Mouse (Mus musculus) forebrain, embryonic 11.5 days (tissue): ENCODE results near the gene B4galt1. TPM values are rescaled to one million over a fixed set of nuclear protein-coding genes. Genes with fewer than 3 reads are reported as not detected.

Source experiments
- ATAC-seq: fragments of 200-750 bp; cut with Nextera tagmentation; replicated peaks from 2 replicates; pipeline ENCODE4 v1.8.0; 2017; ENCODE audit warnings: moderate TSS enrichment; ENCODE audit not compliant: low FRiP score
- DNase-seq: peaks from one replicate; pipeline ENCODE4 v3.0.0-alpha.2; 2017; ENCODE audit warnings: low spot score
- H3K27ac ChIP-seq: fragments of 300-500 bp; sonication (generic); 2 replicates; pipeline ENCODE4 v1.5.1; 2014; ENCODE audit warnings: low read depth, low read length
- H3K27me3 ChIP-seq: fragments of 300-500 bp; sonication (generic); 2 replicates; pipeline ENCODE4 v1.6.1; 2014; ENCODE audit warnings: mild to moderate bottlenecking, low read length, mixed read lengths; ENCODE audit not compliant: control insufficient read depth, insufficient read depth
- H3K36me3 ChIP-seq: fragments of 300-500 bp; sonication (generic); 2 replicates; pipeline ENCODE4 v1.6.1; 2014; ENCODE audit warnings: mild to moderate bottlenecking, low read length, moderate library complexity, mixed read lengths; ENCODE audit not compliant: control insufficient read depth, insufficient read depth
- H3K4me1 ChIP-seq: fragments of 300-500 bp; sonication (generic); replicated peaks from 2 replicates; pipeline ENCODE4 v1.6.1; 2014; ENCODE audit warnings: low read length, mixed read lengths; ENCODE audit not compliant: control insufficient read depth, insufficient read depth
- H3K4me2 ChIP-seq: fragments of 300-500 bp; sonication (generic); 2 replicates; pipeline ENCODE4 v1.6.1; 2014; ENCODE audit warnings: low read depth, mild to moderate bottlenecking, low read length, moderate library complexity, mixed read lengths; ENCODE audit not compliant: severe bottlenecking
- H3K4me3 ChIP-seq: fragments of 300-500 bp; sonication (generic); 2 replicates; pipeline ENCODE4 v1.5.1; 2014; ENCODE audit warnings: low read depth, low read length
- H3K9ac ChIP-seq: fragments of 300-500 bp; sonication (generic); 2 replicates; pipeline ENCODE4 v1.6.1; 2014; ENCODE audit warnings: low read length
- H3K9me3 ChIP-seq: fragments of 300-500 bp; sonication (generic); 2 replicates; pipeline ENCODE4 v1.6.1; 2016; ENCODE audit warnings: low read length, mixed read lengths; ENCODE audit not compliant: control insufficient read depth
- WGBS: fragments of 180-500 bp; shearing (Covaris S2); extraction: QIAGEN DNeasy Blood & Tissue Kit; methylation state at CpG from one replicate; pipeline ENCODE4 v1.1.7; 2014; 5-methylcytosine and 5-hydroxymethylcytosine counted together
- polyA plus RNA-seq: library from polyadenylated mRNA; unstranded; fragments of >200 nt; fragmentation: Nextera tagmentation; extraction: Ambion mirVana; gene quantifications from 2 replicates; pipeline ENCODE4 v1.2.1, GENCODE M21; 2014

The B4galt1 gene
- polyA plus RNA-seq: 19.3 and 20.3 TPM in 2 replicates

- no peaks in the 10 kb centered on the region for H3K27me3 ChIP-seq
- H3K9ac ChIP-seq: peak within 1 kb of the TSS; percentile 76
- H3K4me2 ChIP-seq: peak within 1 kb of the TSS; percentile 67
- peaks cover 3% of the 10 kb centered on the region; the same call in 1 of the 2 replicates for H3K4me1 ChIP-seq
- peak within 1 kb of the TSS; percentile 68 for H3K4me3 ChIP-seq
- peak within 1 kb of the TSS; percentile 77 for H3K27ac ChIP-seq
- WGBS: under 1% methylated on average over 83 of the region's 83 CpGs
- no peaks in the 10 kb centered on the region for H3K9me3 ChIP-seq
- DNase-seq (peak; percentile 100), ATAC-seq (peak; percentile 95)
- no peaks in the 10 kb centered on the region for H3K36me3 ChIP-seq
Observed at GRCm38 (mm10) chr4:40853565-40854386, at the start of gene B4galt1. TSS of gene B4galt1 (minus strand) at chr4:40854005.

- no peak for DNase-seq
- Histone ChIP-seq H3K27me3 (no peaks in the 10 kb centered on the region), H3K4me1 (no peaks in the 10 kb centered on the region), H3K27ac (no peak overlapping the region), H3K4me3 (no peak overlapping the region), H3K4me2 (no peak overlapping the region), H3K9me3 (no peaks in the 10 kb centered on the region), H3K9ac (no peak overlapping the region), H3K36me3 (no peaks in the 10 kb centered on the region)
- no peak for ATAC-seq
- 81% methylated on average over 4 of the region's 4 CpGs for WGBS
Observed at GRCm38 (mm10) chr4:40900612-40901011, 46.8 kb upstream of the B4galt1 start.

GRCm38 (mm10) chr4:40900071-40900470 is 46.3 kb upstream of the B4galt1 start:
- Histone ChIP-seq H3K36me3 (no peaks in the 10 kb centered on the region), H3K4me2 (no peak overlapping the region), H3K4me1 (no peaks in the 10 kb centered on the region), H3K9ac (no peak overlapping the region), H3K9me3 (no peaks in the 10 kb centered on the region), H3K27ac (no peak overlapping the region), H3K27me3 (no peaks in the 10 kb centered on the region), H3K4me3 (no peak overlapping the region)
- DNase-seq: no peak
- 91% methylated on average over 3 of the region's 3 CpGs for WGBS
- ATAC-seq: no peak

GRCm38 (mm10) chr4:40899264-40899663 is 45.5 kb upstream of the B4galt1 start:
- no peak for DNase-seq
- no peak overlapping the region for H3K27ac ChIP-seq
- WGBS: 62% methylated on average over 2 of the region's 2 CpGs
- no peak overlapping the region for H3K4me3 ChIP-seq
- H3K4me1 ChIP-seq: no peaks in the 10 kb centered on the region
- H3K9ac ChIP-seq: no peak overlapping the region
- H3K4me2 ChIP-seq: no peak overlapping the region
- no peaks in the 10 kb centered on the region for H3K36me3 ChIP-seq
- no peaks in the 10 kb centered on the region for H3K27me3 ChIP-seq
- H3K9me3 ChIP-seq: no peaks in the 10 kb centered on the region
- ATAC-seq: no peak

GRCm38 (mm10) chr4:40898476-40899044 is 44.8 kb upstream of the B4galt1 start:
- Histone ChIP-seq H3K4me2 (no peak overlapping the region), H3K9me3 (no peaks in the 10 kb centered on the region), H3K4me1 (no peaks in the 10 kb centered on the region), H3K4me3 (no peak overlapping the region), H3K36me3 (no peaks in the 10 kb centered on the region), H3K27me3 (no peaks in the 10 kb centered on the region), H3K27ac (no peak overlapping the region), H3K9ac (no peak overlapping the region)
- ATAC-seq (no peak), DNase-seq (no peak)
- WGBS: 81% methylated on average over 6 of the region's 6 CpGs

- Histone ChIP-seq H3K27me3 (no peaks in the 10 kb centered on the region), H3K4me1 (no peaks in the 10 kb centered on the region), H3K9me3 (no peaks in the 10 kb centered on the region), H3K4me2 (no peak overlapping the region), H3K4me3 (no peak overlapping the region), H3K9ac (no peak overlapping the region), H3K27ac (no peak overlapping the region), H3K36me3 (no peaks in the 10 kb centered on the region)
- WGBS: 91% methylated on average over 2 of the region's 2 CpGs
- ATAC-seq (no peak), DNase-seq (no peak)
Observed at GRCm38 (mm10) chr4:40895646-40896045, 41.8 kb upstream of the B4galt1 start.

- no peak for ATAC-seq
- no peak overlapping the region for H3K4me3 ChIP-seq
- no peak overlapping the region for H3K9ac ChIP-seq
- DNase-seq: no peak
- no peak overlapping the region for H3K27ac ChIP-seq
- H3K9me3 ChIP-seq: no peaks in the 10 kb centered on the region
- no peaks in the 10 kb centered on the region for H3K36me3 ChIP-seq
- no peaks in the 10 kb centered on the region for H3K27me3 ChIP-seq
- H3K4me1 ChIP-seq: no peaks in the 10 kb centered on the region
- H3K4me2 ChIP-seq: no peak overlapping the region
- WGBS: 96% methylated on average over 3 of the region's 3 CpGs
Observed at GRCm38 (mm10) chr4:40895118-40895517, 41.3 kb upstream of the B4galt1 start.

GRCm38 (mm10) chr4:40891206-40891605 is 37.4 kb upstream of the B4galt1 start:
- ATAC-seq: no peak
- Histone ChIP-seq H3K9me3 (no peaks in the 10 kb centered on the region), H3K4me1 (no peaks in the 10 kb centered on the region), H3K4me3 (no peak overlapping the region), H3K9ac (no peak overlapping the region), H3K4me2 (no peak overlapping the region), H3K36me3 (no peaks in the 10 kb centered on the region), H3K27me3 (no peaks in the 10 kb centered on the region), H3K27ac (no peak overlapping the region)
- DNase-seq: no peak
- 80% methylated on average over 5 of the region's 5 CpGs for WGBS
